Mouse (Mus musculus) skeletal muscle tissue, adult 2 months (tissue): ENCODE measurements around the gene Ptges3.
A peak's percentile ranks its signal among the peaks of the same experiment; 100 is the strongest.
"Not testable (repeated sequence)": the region's sequence is repeated elsewhere in the genome, so short reads cannot be mapped to it uniquely, and the experiment has no call there.

Experiments
- DNase-seq: peaks from one replicate; pipeline ENCODE4 v3.0.0-alpha.2; 2012; ENCODE audit warnings: low read depth, low spot score

Ptges3 gene

GRCm38 (mm10) chr10:128059207-128059981, 640 bp downstream of the Ptges3 start:
- peak; percentile 27 for DNase-seq

GRCm38 (mm10) chr10:128061109-128061508, 2.4 kb downstream of the Ptges3 start:
- no peak for DNase-seq

GRCm38 (mm10) chr10:128062221-128062989, 3.7 kb downstream of the Ptges3 start:
- DNase-seq = no peak

- no peak for DNase-seq
These were observed 7.3 kb downstream of the Ptges3 start for GRCm38 (mm10) chr10:128066072-128066471.

GRCm38 (mm10) chr10:128069201-128069600, 10.4 kb downstream of the Ptges3 start:
- no peak for DNase-seq

- not testable (repeated sequence) for DNase-seq
These were observed 11.7 kb downstream of the Ptges3 start for GRCm38 (mm10) chr10:128070432-128070831.

GRCm38 (mm10) chr10:128078269-128078668, 19.5 kb downstream of the Ptges3 start:
- not testable (repeated sequence) for DNase-seq

- no peak for DNase-seq
These were observed 21.7 kb downstream of the Ptges3 start for GRCm38 (mm10) chr10:128080496-128080895.

GRCm38 (mm10) chr10:128081807-128082476, 23.2 kb downstream of the Ptges3 start:
- DNase-seq = peak; percentile 31

- DNase-seq = no peak
These were observed 23.7 kb downstream of the Ptges3 start for GRCm38 (mm10) chr10:128082477-128082808.

GRCm38 (mm10) chr10:128082880-128083421, 24.2 kb downstream of the Ptges3 start, which contains the start of gene Atp5b:
TSS of gene Atp5b (plus strand) at chr10:128083273.
- peak; percentile 99 for DNase-seq

- DNase-seq = peak; percentile 41
These were observed 24.9 kb downstream of the Ptges3 start for GRCm38 (mm10) chr10:128083688-128084087.

GRCm38 (mm10) chr10:128084160-128084559, 25.4 kb downstream of the Ptges3 start:
- DNase-seq = no peak

- DNase-seq = no peak
These were observed 27.6 kb downstream of the Ptges3 start for GRCm38 (mm10) chr10:128086391-128086790.

GRCm38 (mm10) chr10:128087216-128087615, 28.5 kb downstream of the Ptges3 start:
- DNase-seq = not testable (repeated sequence)

GRCm38 (mm10) chr10:128088181-128088580, 29.4 kb downstream of the Ptges3 start:
- DNase-seq = no peak

GRCm38 (mm10) chr10:128089842-128090241, 31.1 kb downstream of the Ptges3 start:
- DNase-seq = no peak

- peak; percentile 90 for DNase-seq
These were observed 32.2 kb downstream of the Ptges3 start for GRCm38 (mm10) chr10:128090651-128091563.

GRCm38 (mm10) chr10:128091564-128092505, 33.1 kb downstream of the Ptges3 start, which contains the start of gene Baz2a:
TSS of gene Baz2a (plus strand) at chr10:128091577.
- peak; percentile 80 for DNase-seq
